Comparison of ENCODE assay signal across 28 mouse cellular contexts in the genomic region with DNA sequence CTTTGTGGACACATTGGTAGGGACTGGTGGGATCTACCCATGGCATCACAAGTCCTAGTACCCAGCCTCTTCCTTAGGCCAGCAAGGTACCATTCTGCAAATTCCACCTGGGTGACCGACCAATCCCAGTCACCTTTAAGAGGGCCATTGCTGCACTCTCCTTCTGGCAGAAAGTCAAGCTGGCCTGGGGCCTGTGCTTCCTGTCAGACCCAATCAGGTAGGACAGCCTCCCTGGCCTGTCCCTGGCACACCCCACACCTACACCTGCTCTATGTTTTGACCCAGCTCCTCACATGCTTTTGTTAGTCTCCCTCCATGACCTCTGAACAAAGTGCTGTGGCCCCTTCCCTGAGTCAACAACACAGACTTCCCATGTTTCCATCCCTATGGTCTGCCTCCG. TPM values are rescaled to one million over a fixed set of nuclear protein-coding genes. Genes with fewer than 3 reads are reported as not detected.
"Had no signal": no experiment of that assay in that cellular context is flagged by ENCODE, and none has a peak within 500 bp of the region (broad histone marks: within the 10 kb centered on the region; RNA-seq: fewer than 3 reads in every experiment).

No protein-coding gene starts in this region.

- H3K27me3 ChIP-seq: heart, embryonic 12.5 days; hindbrain, embryonic 12.5 days; intestine, embryonic 15.5 days; limb, embryonic 12.5 days; liver, embryonic 12.5 days had no signal

- H3K9ac ChIP-seq: heart, embryonic 12.5 days; hindbrain, embryonic 12.5 days; hindbrain, embryonic 14.5 days; intestine, embryonic 15.5 days; limb, embryonic 12.5 days; liver, embryonic 12.5 days; liver, embryonic 14.5 days had no signal

- DNase-seq: gastrocnemius, postnatal 14 days; gastrocnemius, postnatal 36 days; heart, adult 11 months; heart, adult 2 months; heart, postnatal 10 days; heart, postnatal 4 days; kidney, adult 18-20 months; kidney, adult 8-10 months; kidney, postnatal 10 days; kidney, postnatal 25 days; kidney, postnatal 4 days had no signal

- ATAC-seq: hindbrain, embryonic 16.5 days; inflammation-experienced regulatory T-cells, adult 6 months; intestine, embryonic 15.5 days; intestine, postnatal 0 days; liver, embryonic 12.5 days had no signal

- H3K27ac ChIP-seq: heart, adult 2 months; heart, embryonic 10.5 days; hindbrain, embryonic 10.5 days; hindbrain, embryonic 12.5 days; hindbrain, embryonic 14.5 days; intestine, embryonic 15.5 days; layer of hippocampus, adult 2 months; left cerebral cortex, adult 2 months; limb, embryonic 10.5 days; limb, embryonic 12.5 days; liver, embryonic 12.5 days; liver, embryonic 14.5 days had no signal

- H3K4me3 ChIP-seq: heart, adult 2 months; heart, embryonic 10.5 days; heart, embryonic 12.5 days; hindbrain, embryonic 10.5 days; hindbrain, embryonic 12.5 days; intestine, embryonic 15.5 days; layer of hippocampus, adult 2 months; left cerebral cortex, adult 2 months; limb, embryonic 10.5 days; limb, embryonic 12.5 days; liver, embryonic 12.5 days had no signal

RNA-seq across cellular contexts. Expression of gene Panx2, which starts 25.3 kb away (rescaled TPM):
- total RNA-seq: gastrocnemius, adult 18-20 months; gastrocnemius, adult 8-10 months; gastrocnemius, postnatal 36 days had no signal
- polyA plus RNA-seq: inflammation-experienced regulatory T-cells, adult 6 months; liver, embryonic 12.5 days had no signal
